ENCODE assay signal across 26 mouse cellular contexts in the genomic region with DNA sequence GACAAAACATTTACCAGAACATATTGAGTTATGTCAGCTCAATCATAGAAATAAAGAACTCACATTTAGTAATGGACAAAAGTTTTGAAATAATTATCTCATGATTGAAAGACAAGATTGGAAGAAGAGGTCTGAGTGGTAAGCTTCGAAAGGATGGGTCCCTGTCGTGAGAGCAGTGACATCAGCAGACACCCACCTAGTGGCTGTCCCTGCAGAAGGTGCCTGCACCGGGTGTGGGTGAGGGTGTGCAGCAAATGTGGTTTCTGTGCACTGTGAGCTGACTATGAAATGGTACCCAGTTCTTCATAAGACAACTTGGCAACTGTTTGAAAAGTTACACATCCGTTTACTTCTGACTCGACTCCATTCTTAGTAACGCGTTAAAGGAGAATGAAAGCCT.
"Had no signal": no experiment of that assay in that cellular context is flagged by ENCODE, and none has a peak within 500 bp of the region (broad histone marks: within the 10 kb centered on the region; RNA-seq: fewer than 3 reads in every experiment).

No protein-coding gene starts in this region.

- H3K36me3 ChIP-seq: heart, embryonic 15.5 days; limb, embryonic 12.5 days had no signal

- H3K27me3 ChIP-seq: heart, embryonic 13.5 days; heart, embryonic 15.5 days; hindbrain, embryonic 13.5 days; hindbrain, embryonic 15.5 days; kidney, embryonic 15.5 days; limb, embryonic 12.5 days; limb, embryonic 15.5 days; liver, embryonic 12.5 days had no signal

- DNase-seq: gastrocnemius, postnatal 14 days; gastrocnemius, postnatal 36 days; heart, adult 18-20 months; heart, postnatal 14 days; heart, postnatal 36 days; kidney, adult 11 months; kidney, adult 2 months; kidney, adult 9 months; kidney, postnatal 14 days; kidney, postnatal 36 days; layer of hippocampus, adult 9-11 months; layer of hippocampus, postnatal 36 days; left cerebral cortex, postnatal 4 days had no signal

- H3K9me3 ChIP-seq: heart, embryonic 13.5 days; heart, embryonic 15.5 days; hindbrain, embryonic 13.5 days; hindbrain, embryonic 15.5 days; kidney, embryonic 15.5 days; limb, embryonic 15.5 days; liver, embryonic 12.5 days had no signal

- H3K9ac ChIP-seq: heart, embryonic 13.5 days; heart, embryonic 15.5 days; hindbrain, embryonic 13.5 days; hindbrain, embryonic 15.5 days; kidney, embryonic 15.5 days; limb, embryonic 12.5 days; limb, embryonic 15.5 days; liver, embryonic 12.5 days; liver, embryonic 14.5 days had no signal

- H3K27ac ChIP-seq: heart, embryonic 13.5 days; heart, embryonic 15.5 days; hindbrain, embryonic 13.5 days; hindbrain, embryonic 15.5 days; hindbrain, postnatal 0 days; kidney, embryonic 15.5 days; kidney, postnatal 0 days; limb, embryonic 12.5 days; limb, embryonic 15.5 days; liver, embryonic 12.5 days; liver, embryonic 14.5 days had no signal

- H3K4me2 ChIP-seq: heart, embryonic 11.5 days; heart, embryonic 13.5 days; heart, embryonic 15.5 days; hindbrain, embryonic 13.5 days; hindbrain, embryonic 15.5 days; kidney, embryonic 15.5 days; limb, embryonic 12.5 days; limb, embryonic 15.5 days; liver, embryonic 12.5 days had no signal

- H3K4me1 ChIP-seq: limb, embryonic 15.5 days had no signal

- ATAC-seq: hindbrain, postnatal 0 days; intestine, embryonic 16.5 days; liver, embryonic 12.5 days had no signal

- H3K4me3 ChIP-seq: heart, embryonic 13.5 days; heart, embryonic 15.5 days; hindbrain, embryonic 13.5 days; hindbrain, embryonic 15.5 days; kidney, embryonic 15.5 days; limb, embryonic 12.5 days; limb, embryonic 15.5 days; liver, embryonic 12.5 days had no signal
